Mouse (Mus musculus): ENCODE data around the gene Angptl7.

The Angptl7 gene

GRCm38 (mm10) chr4:148448179-148448852 is 51.9 kb downstream of the Angptl7 start, which contains the start of gene Mtor:
Gene Mtor, plus strand, starts transcription at chr4:148448611.
- DNase-seq: peak; percentile 97 to 98
